Mouse (Mus musculus): Measurements from ENCODE around the gene Cpsf6. TPM values are rescaled to one million over a fixed set of nuclear protein-coding genes. Genes with fewer than 3 reads are reported as not detected.

Cpsf6 gene
- total RNA-seq, 2 experiments from 2014 or later, result 31.3 to 34.7 TPM

DNA sequence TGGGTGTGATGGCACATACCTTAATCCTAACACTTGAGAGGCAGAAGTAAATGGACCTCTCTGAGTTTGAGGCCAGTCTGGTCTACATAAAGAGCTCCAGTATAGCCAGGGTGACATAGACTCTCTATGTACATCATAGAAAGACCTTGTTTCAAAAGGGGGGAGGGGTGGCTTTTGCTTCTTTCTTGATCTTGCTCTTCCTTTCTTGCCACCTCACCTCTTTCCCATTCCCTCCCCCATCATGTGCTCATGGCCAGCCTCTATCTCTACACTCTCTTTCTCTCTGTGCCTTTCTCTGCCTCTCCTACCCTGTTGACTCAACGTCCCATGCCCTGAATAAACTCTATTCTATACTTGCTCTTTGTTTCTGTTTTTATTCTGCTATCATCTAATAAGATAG is 6.4 kb upstream of the Cpsf6 start:
- DNase-seq, result no peak

DNA sequence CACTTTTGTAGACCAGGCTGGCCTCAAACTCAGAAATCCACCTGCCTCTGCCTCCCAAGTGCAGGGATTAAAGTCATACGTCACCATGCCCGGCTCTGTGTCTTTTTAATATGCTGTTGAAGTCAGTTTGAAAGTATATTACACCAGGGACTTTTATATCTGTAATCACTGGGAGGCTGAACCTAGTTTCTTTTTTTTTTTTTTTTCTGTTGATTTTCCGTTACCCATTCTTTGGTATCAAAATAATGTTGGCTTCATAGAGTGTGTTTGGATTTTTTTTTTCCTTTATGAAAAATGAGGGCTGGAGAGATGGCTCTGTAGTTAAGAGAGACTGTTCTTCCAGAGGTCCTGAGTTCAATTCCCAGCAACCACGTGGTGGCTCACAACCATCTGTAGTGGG is 5.6 kb upstream of the Cpsf6 start:
- no peak for DNase-seq

DNA sequence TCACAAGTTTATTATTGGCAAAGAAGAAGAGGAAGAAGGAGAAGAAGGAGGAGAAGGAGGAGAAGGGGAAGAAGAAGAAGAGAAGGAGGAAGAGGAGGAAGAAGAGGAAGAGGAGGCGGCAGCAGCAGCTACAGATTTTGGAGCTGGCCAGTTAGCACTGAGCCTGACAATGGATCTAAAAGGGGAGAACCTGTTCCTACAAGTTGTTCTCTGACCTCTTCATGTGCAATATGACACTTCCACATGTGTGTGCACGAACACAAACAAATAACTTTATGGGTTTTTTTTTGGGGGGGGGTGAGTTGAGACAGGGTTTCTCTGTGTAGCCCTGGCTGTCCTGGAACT is 5.2 kb upstream of the Cpsf6 start:
- no peak for DNase-seq

GRCm38 (mm10) chr10:117384386-117385085 is 4.7 kb upstream of the Cpsf6 start:
- DNase-seq, result no peak

- no peak for DNase-seq
Observed at GRCm38 (mm10) chr10:117383941-117384340, 4.1 kb upstream of the Cpsf6 start.

DNA sequence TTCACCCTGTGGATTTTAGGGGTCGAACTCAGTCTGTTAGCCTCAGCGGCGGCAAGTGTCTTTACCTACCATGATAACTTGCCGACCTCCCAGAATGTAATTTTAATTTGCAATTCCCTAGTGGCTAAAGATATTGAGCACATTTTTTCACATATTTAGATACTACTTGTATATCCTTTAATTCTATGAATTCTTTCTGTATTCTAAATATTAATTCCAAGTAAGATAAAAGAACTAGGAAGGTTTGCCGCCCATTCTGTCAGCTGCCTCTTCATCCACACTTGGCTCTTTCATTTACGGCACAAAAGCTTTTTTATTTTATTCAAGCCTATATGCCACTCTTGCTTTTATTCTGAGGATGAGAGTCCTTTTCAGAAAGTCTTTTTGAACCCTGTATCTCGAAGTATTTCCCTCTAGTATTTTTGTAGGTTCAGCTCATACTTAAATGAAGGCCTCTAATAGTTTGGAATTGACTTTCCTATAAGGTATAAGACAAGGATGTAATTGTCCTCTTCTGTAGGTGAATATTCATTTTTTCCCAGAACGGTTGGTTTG is 3.3 kb upstream of the Cpsf6 start:
- no peak for DNase-seq

DNA sequence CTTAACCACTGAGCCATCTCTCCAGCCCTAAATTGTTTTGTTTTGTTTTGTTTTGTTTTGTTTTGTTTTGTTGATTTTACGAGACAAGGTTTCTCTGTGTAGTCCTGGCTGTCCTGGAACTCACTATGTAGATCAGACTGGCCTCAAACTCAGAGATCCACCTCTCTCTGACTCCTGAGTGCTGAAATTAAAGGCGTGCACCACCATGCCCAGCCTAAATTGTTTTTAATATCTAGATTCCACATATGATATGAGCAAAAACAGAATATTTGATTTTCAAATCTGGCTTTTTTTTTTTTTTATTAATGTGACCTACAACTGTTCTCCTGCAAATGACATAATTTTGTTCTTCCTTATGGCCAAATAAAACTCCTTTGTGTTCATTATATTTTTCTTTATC is 2.3 kb upstream of the Cpsf6 start:
- DNase-seq, result no peak

GRCm38 (mm10) chr10:117380721-117381570 is 1.1 kb upstream of the Cpsf6 start:
- no peak for DNase-seq

- DNase-seq, result no peak
Observed at GRCm38 (mm10) chr10:117379441-117379840, 374 bp downstream of the Cpsf6 start.

DNA sequence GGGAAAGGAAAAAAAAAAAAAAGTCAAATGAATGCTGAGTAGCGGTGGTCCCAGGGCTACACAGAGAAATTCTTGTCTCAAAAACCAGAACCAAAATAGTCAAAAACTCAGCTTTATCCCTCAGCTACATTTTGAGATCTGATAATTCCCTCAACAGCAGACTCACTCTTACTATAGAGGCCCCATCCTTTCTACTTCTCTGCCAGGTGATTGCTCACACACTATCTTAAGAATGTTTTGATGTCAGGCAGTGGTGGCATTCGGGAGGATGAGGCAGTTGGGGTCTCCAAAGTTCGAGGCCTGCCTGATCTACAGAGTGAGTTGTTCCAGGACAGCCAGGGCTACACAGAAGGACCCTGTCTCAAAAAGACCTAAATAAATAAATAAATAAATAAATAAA is 1.2 kb downstream of the Cpsf6 start:
- no peak for DNase-seq

DNA sequence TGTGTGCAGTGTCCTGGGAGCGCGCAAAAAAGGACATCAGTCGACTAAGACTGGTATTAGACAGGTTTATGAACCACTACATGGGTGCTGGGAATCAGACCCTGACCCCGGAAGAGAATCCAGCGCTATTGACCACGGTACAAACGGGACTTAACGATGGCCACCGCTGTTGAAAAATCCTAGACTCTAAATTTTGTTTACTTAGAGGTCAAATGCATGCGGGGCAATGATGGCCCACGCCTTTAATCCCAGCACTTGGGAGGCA is 1.6 kb downstream of the Cpsf6 start:
- DNase-seq, result no peak

DNA sequence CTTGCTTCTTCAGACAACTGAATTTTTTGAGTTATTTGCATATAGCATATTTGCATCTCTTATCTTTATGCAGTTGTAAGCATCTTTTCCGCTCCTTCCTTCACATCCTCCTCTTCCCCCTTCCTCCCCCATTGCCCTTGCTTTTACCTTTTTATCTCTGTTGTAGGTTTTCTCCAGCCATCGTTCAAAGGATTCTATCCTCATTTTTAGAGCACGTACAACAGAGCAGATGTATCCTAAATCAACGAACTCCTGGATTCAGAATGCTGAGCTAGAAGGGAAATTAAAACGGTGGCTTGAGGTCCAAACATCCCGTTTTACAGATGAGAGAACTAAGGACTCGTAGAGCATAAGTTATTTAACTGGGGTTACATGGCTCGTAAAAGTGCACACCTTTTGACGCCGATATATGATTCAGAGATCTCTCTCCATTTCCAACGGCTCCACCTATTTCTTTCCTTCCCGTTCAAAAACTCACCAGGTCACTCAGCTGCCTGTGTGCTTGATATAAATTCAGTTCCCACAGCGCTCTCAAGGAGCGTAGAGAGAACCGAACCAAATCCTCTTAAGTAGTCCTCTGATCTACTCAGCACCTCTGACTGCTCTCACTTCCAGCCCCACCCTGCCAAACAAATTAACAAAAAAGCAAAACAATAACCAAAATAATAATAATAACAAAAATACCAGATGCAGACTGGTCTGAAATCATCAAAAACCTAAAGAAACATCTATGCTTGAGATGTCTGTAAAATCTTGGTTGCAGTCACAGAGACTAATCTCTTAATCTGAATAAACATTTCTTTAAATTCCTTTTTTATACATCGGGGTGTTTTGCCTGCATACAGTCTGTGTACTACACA is 2.2 kb downstream of the Cpsf6 start:
- DNase-seq, result no peak

- peak; percentile 96 to 97 for DNase-seq
Observed at GRCm38 (mm10) chr10:117376580-117377189, 3.1 kb downstream of the Cpsf6 start.

GRCm38 (mm10) chr10:117375841-117376579 is 3.8 kb downstream of the Cpsf6 start:
- peak; percentile 42 to 66 for DNase-seq

- DNase-seq, result no peak
Observed at GRCm38 (mm10) chr10:117375163-117375562, 4.7 kb downstream of the Cpsf6 start.

GRCm38 (mm10) chr10:117363106-117363505 is 16.7 kb downstream of the Cpsf6 start:
- DNase-seq, result peak; percentile 54 to 80

DNA sequence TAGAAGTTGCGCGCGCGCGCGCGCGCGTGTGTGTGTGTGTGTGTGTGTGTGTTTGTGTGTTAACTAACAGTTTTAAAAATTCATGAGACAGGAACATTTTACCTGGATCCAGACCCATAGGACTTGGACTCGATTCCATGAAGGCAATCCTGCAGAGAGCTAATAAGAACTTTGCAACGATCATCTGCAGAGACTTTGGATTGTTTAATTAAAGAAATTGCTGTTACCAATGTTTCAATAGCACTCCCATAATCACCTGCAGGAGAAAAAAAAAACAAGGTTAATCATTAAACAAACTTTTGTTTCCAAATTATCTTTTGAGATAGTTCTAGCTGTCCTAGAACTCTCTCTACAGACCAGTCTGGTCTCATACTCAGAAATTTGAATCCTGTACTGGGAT is 20.9 kb downstream of the Cpsf6 start:
- no peak for DNase-seq

DNA sequence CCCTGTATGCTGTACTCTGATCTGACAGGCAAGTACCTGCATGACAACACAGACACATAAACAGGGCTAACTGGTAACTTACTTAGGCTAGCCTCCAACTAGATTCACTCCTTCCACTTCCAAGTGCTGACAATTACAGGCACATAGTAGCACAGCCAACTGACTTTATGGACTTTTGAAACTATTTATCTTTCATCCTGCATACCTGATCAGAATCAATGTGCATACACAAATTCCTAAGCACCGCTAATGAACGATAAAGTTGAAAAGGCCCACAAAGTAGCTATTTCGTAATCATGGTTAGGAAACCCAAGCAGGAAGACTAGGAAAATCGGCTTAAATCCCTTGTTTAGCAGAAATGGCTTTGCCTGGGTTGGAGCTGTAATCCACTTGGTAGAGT is 36.8 kb downstream of the Cpsf6 start:
- DNase-seq, result no peak

GRCm38 (mm10) chr10:117342406-117342805 is 37.4 kb downstream of the Cpsf6 start:
- DNase-seq, result no peak

- DNase-seq, result no peak
Observed at GRCm38 (mm10) chr10:117341029-117341428, 38.8 kb downstream of the Cpsf6 start.

DNA sequence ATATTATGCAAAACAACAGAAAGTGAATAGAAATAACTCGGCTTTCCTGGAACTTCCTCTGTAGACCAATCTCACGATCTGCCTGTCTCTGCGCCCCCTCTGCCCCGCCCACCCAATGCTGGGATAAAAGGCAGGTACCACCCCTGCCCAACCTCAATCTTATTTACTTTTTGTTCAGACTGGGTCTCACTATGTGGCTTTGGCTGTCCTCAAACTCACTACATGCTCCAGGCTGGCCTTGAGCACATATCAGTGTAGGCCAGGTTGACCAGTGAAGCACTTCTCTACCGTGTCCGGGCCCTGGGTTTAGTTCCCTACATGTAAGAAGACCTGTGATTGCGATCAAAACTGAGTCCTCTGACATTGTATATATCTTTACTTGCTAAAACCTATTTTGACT is 40.6 kb downstream of the Cpsf6 start:
- DNase-seq, result no peak

DNA sequence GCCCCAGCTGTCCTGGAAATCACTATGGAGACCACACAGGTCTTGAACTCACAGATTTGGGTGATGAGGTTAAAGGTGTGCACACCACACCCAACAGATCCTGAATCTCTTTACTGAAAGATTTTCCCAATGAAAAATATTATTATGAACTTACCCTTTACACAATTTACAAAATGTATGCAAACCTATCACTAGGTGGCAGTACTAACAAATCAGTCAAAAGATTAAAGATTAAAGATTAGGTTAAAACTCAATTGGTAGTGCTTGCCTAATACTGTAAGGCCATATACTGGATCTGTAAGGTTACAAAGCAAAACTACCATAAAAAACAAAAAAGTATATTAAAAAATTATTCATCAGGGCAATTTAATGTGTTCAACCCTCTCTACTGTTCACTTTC is 41.9 kb downstream of the Cpsf6 start:
- no peak for DNase-seq

Data from heart, adult 18-20 months (tissue).